Mouse (Mus musculus) megakaryocyte, embryonic 14.5 days (primary cell): ENCODE results near the gene Tango2.

ENCODE experiments used
- FLI1 ChIP-seq: IDR thresholded peaks from 2 replicates; pipeline ENCODE4 v1.6.1; 2012; ENCODE audit warnings: low read length, inconsistent platforms, mixed read lengths
- GATA1 ChIP-seq: IDR thresholded peaks from 3 replicates; pipeline ENCODE4 v1.6.1; 2012; ENCODE audit warnings: mixed read lengths, low read length, inconsistent platforms, borderline replicate concordance

- TF ChIP-seq GATA1 (no peak), FLI1 (no peak)
Observed at GRCm38 (mm10) chr16:18388583-18389435, 40.9 kb upstream of the Tango2 start.
